Mouse (Mus musculus) MEL (cell line): Measurements from ENCODE around the gene Slc22a20.

Experiments used
- GATA1 ChIP-seq: IDR thresholded peaks from 2 replicates; pipeline ENCODE4 v1.6.1; 2011; ENCODE audit warnings: low read depth, low read length, improper control_type of control experiment
- ZC3H11A ChIP-seq: IDR thresholded peaks from 2 replicates; pipeline ENCODE4 v1.6.1; 2012; ENCODE audit warnings: low read depth, mild to moderate bottlenecking, inconsistent platforms, low read length, improper control_type of control experiment

DNA sequence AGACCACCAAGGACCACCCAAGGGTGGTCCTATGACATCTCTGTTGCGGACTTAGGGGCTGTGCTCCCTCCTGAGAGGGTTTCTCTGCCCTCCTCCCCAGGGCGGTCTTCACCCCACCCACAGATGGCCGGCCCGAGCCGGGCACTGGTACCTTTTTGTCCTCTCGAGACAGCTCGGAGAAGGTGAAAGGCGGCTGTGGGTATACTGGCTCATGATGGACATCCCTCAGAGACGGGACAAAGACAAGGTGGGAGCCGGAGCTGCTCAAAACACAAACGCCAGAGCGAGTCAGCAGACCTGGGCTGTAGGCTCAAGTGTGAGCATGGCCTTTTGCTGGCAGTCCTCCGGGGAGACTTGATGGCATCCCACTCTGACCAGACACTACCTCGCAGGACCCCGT lies 42.5 kb downstream of the Slc22a20 start:
- TF ChIP-seq ZC3H11A (no peak), GATA1 (no peak)
